Mouse (Mus musculus): Measurements from ENCODE around the gene Zfp541. TPM values are rescaled to one million over a fixed set of nuclear protein-coding genes. Genes with fewer than 3 reads are reported as not detected.

Zfp541 gene
- total RNA-seq, 2 experiments from 2014 or later = 0.22 to 0.23 TPM

GRCm38 (mm10) chr7:16071906-16072305, 10.3 kb downstream of the Zfp541 start:
- no peak for DNase-seq (ENCODE audit: low spot score in 2 of 2)

DNA sequence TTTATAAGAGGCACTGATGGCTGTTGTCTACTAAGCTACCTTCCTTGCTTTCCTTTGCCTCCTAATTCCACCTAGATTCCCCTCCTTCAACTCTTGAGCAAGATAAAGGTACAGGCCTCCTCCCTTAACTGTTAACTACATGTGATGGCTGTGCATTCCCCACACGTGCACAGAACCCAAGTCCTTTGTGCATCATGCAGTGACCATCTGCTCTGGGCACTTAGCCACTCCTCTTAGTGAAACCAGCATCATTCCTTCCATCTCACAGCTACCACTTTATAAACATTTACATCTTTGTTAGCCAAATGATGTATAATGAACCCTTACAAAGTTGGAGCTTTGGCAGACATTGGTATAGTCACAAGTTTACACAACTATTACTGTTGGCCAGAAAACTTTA, 18.3 kb downstream of the Zfp541 start:
- DNase-seq (ENCODE audit: low spot score in 2 of 2) = no peak

GRCm38 (mm10) chr7:16080581-16080980, 19.0 kb downstream of the Zfp541 start:
- DNase-seq (ENCODE audit: low spot score in 2 of 2) = no peak

GRCm38 (mm10) chr7:16083361-16083760, 21.7 kb downstream of the Zfp541 start:
- DNase-seq (ENCODE audit: low spot score in 2 of 2) = no peak

- no peak for DNase-seq (ENCODE audit: low spot score in 2 of 2)
Observed at GRCm38 (mm10) chr7:16087587-16087986, 26.0 kb downstream of the Zfp541 start.

- DNase-seq (ENCODE audit: low spot score in 2 of 2) = no peak
Observed at GRCm38 (mm10) chr7:16094592-16094991, 33.0 kb downstream of the Zfp541 start.

- peak; percentile 94 for DNase-seq (ENCODE audit: low spot score in 2 of 2)
Observed at GRCm38 (mm10) chr7:16098021-16099017, 36.7 kb downstream of the Zfp541 start, which contains the start of gene Napa. TSS of gene Napa (plus strand) at chr7:16098458.

DNA sequence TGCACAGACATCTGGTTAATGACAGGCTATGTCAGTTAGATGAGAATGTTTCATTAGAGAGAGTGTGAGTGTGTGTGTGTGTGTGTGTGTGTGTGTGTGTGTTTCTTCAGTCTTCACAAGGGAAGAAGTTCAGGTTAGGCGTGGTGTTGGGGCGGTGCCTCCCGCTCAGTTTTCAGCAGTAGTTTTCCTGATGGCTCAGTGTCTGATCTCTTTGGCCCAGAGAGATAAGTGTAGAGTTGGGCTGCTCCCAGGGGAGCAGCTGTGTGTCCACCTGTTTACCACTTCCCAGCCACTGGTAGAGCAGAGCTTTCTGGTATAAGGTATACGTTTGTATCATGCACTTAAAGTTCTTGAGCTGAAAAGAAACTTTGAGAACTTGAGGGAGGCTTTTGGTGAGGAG, 38.3 kb downstream of the Zfp541 start:
- DNase-seq (ENCODE audit: low spot score in 2 of 2) = no peak

- DNase-seq (ENCODE audit: low spot score in 2 of 2) = no peak
Observed at GRCm38 (mm10) chr7:16101081-16101480, 39.5 kb downstream of the Zfp541 start.

DNA sequence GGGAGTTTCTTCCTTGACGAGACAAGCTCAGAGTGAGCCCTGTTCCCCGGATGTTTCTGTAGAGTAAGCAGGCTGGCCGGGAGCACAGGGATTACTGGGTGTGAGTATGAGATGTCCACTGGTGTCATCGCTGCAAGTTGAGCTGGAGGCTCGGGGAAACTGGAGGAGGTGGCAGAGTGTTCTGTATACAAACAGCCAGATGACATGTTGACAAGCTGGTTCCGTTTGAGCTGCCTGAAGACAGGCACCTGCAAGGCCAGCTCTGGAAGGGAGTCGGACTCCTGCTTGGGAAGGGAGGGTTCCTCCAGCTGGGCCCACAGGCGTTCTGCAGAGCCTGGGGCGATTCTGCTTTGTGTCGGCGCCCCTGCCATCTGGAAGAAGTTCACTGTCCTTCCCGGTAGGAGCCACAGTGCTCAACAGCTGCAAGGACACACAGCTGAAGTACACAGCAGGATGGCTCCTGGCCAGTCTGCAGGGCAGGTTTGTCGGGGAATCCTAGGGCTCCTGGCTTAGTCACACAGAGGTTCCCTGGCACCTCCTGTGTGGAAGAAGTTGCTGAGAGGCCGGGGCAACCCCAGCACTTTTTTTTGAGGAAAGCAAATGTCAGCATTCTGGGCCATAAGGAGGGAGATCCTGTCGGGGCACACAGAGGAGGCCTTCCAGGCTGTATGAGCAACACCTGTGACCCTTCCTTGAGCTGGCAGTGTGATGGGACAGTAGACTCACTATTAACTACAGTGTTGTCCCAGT, 40.3 kb downstream of the Zfp541 start:
- no peak for DNase-seq (ENCODE audit: low spot score in 2 of 2)

DNA sequence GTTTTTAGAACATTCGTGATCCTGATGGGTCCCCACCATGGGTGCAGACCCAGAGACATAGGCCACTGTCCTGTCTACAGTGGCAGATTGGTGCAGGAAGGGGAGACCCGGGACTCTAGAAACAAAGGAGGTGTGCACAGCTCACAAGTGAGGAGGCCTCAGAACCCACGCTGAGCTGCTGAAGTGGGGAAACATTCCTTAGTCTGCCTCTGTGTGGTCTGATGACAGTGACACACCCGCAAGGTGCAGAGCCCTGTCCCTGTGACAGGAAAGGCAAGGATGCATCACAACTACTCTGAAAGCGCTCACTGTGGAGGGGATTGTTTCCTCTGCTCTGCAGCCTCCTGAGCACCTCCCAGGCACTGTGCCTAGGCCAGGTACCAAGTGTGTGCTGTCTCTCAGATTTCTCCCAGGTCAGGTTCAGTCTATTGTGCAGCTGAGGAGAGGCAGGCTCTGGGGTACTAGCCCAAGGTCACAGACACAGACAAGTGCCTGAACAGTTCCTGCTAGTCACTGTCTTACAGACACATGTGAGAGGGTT, 41.1 kb downstream of the Zfp541 start:
- DNase-seq (ENCODE audit: low spot score in 2 of 2) = no peak

DNA sequence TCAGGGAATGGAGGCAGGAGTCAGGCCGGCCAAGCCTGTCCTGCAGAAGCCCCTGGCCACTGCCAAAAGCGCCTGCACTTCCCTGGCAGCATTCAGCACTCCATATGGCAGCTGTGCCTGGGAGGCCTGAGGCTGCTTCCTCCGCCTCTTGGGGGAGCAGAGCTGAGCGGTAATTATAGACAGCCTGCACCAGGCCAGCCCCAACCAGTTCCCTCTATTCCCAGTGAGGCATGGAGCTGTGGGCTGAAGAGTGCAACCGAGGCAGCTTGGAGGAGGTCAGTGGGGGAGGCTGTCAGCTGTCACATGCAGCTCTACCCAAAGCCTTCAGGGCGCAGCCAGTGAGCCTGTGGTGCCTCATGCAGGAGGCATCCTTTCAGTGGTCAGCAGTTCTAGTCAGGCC, 42.1 kb downstream of the Zfp541 start:
- no peak for DNase-seq (ENCODE audit: low spot score in 2 of 2)

- no peak for DNase-seq (ENCODE audit: low spot score in 2 of 2)
Observed at GRCm38 (mm10) chr7:16104611-16105388, 43.2 kb downstream of the Zfp541 start.

- DNase-seq (ENCODE audit: low spot score in 2 of 2) = no peak
Observed at GRCm38 (mm10) chr7:16108886-16109542, 47.4 kb downstream of the Zfp541 start.

GRCm38 (mm10) chr7:16110158-16110557, 48.5 kb downstream of the Zfp541 start:
- no peak for DNase-seq (ENCODE audit: low spot score in 2 of 2)

GRCm38 (mm10) chr7:16111284-16112090, 49.9 kb downstream of the Zfp541 start:
- no peak for DNase-seq (ENCODE audit: low spot score in 2 of 2)

GRCm38 (mm10) chr7:16116418-16116817, 54.8 kb downstream of the Zfp541 start:
- no peak for DNase-seq (ENCODE audit: low spot score in 2 of 2)

GRCm38 (mm10) chr7:16117100-16117499, 55.5 kb downstream of the Zfp541 start:
- no peak for DNase-seq (ENCODE audit: low spot score in 2 of 2)

GRCm38 (mm10) chr7:16119569-16120261, 58.1 kb downstream of the Zfp541 start, which contains the start of gene Kptn:
TSS of gene Kptn (plus strand) at chr7:16119895.
- peak; percentile 79 to 86 for DNase-seq (ENCODE audit: low spot score in 2 of 2)

Measured in adrenal gland, postnatal 4 days (tissue).